ENCODE assay signal across 11 mouse cellular contexts in genomic region chr4:109978858-109979340, GRCm38 (mm10). TPM values are rescaled to one million over a fixed set of nuclear protein-coding genes. Genes with fewer than 3 reads are reported as not detected.
DNase-seq lines count a peak whose midpoint lies in the region; ATAC-seq and TF ChIP-seq lines count a peak whose summit lies in the region.
"Had no signal": no experiment of that assay in that cellular context is flagged by ENCODE, and none has a peak within 500 bp of the region (broad histone marks: within the 10 kb centered on the region; RNA-seq: fewer than 3 reads in every experiment).

No protein-coding gene starts in this region.

- no peaks in the 10 kb centered on the region for H3K36me3 ChIP-seq in hindbrain, embryonic 12.5 days
- no peaks in the 10 kb centered on the region for H3K36me3 ChIP-seq in hindbrain, embryonic 16.5 days (ENCODE audit: control insufficient read depth, insufficient read depth, low read length)
- H3K36me3 ChIP-seq in E14TG2a.4 (ENCODE audit: insufficient read depth, low read length): no peaks in the 10 kb centered on the region
- H3K36me3 ChIP-seq in embryonic facial prominence, embryonic 10.5 days (replicated peaks): no peaks in the 10 kb centered on the region
- H3K36me3 ChIP-seq in hindbrain, embryonic 13.5 days: no peaks in the 10 kb centered on the region
- no peaks in the 10 kb centered on the region for H3K36me3 ChIP-seq in stomach, postnatal 0 days (ENCODE audit: control insufficient read depth, insufficient read depth, low read length)

- 3% methylated on average over 9 of the region's 9 CpGs for WGBS in hindbrain, embryonic 12.5 days
- 2% methylated on average over 9 of the region's 9 CpGs for WGBS in hindbrain, embryonic 16.5 days
- 3% methylated on average over 9 of the region's 9 CpGs for WGBS in embryonic facial prominence, embryonic 10.5 days
- WGBS in hindbrain, embryonic 13.5 days: 1% methylated on average over 9 of the region's 9 CpGs
- WGBS in stomach, postnatal 0 days: 7% methylated on average over 9 of the region's 9 CpGs

- no peaks in the 10 kb centered on the region for H3K9me3 ChIP-seq in hindbrain, embryonic 12.5 days (replicated peaks)
- peaks cover 4% of the 10 kb centered on the region; the same call in 1 of the 2 replicates for H3K9me3 ChIP-seq in hindbrain, embryonic 16.5 days (ENCODE audit: control insufficient read depth, low read length)
- no peaks in the 10 kb centered on the region for H3K9me3 ChIP-seq in E14TG2a.4 (ENCODE audit: low read length)
- peaks cover 4% of the 10 kb centered on the region; the same call in 1 of the 2 replicates for H3K9me3 ChIP-seq in embryonic facial prominence, embryonic 10.5 days
- H3K9me3 ChIP-seq in hindbrain, embryonic 13.5 days: no peaks in the 10 kb centered on the region; the same call in 1 of the 2 replicates
- no peaks in the 10 kb centered on the region for H3K9me3 ChIP-seq in stomach, postnatal 0 days (ENCODE audit: control insufficient read depth, low read length)

- TF ChIP-seq EP300 in stomach, postnatal 0 days (optimal IDR thresholded peaks at IDR 0.05): no peak

- H3K9ac ChIP-seq in hindbrain, embryonic 12.5 days: no peak overlapping the region
- H3K9ac ChIP-seq in hindbrain, embryonic 16.5 days (ENCODE audit: low read depth, low read length): no peak overlapping the region
- no peak overlapping the region for H3K9ac ChIP-seq in hindbrain, embryonic 13.5 days
- H3K9ac ChIP-seq in stomach, postnatal 0 days (ENCODE audit: low read length): no peak overlapping the region

- 0 out of 2 replicates have a peak overlapping the region, but pooled peaks have one; percentile 40 for H3K4me3 ChIP-seq in hindbrain, embryonic 12.5 days
- no peak overlapping the region; the same call in 1 of the 2 replicates for H3K4me3 ChIP-seq in hindbrain, embryonic 16.5 days (ENCODE audit: low read length)
- H3K4me3 ChIP-seq in E14TG2a.4 (replicated peaks; ENCODE audit: low read length): peak overlapping the region; percentile 81
- H3K4me3 ChIP-seq in embryonic facial prominence, embryonic 10.5 days: peak overlapping the region; percentile 60
- 0 out of 2 replicates have a peak overlapping the region, but pooled peaks have one; percentile 33 for H3K4me3 ChIP-seq in hindbrain, embryonic 13.5 days
- H3K4me3 ChIP-seq in stomach, postnatal 0 days (ENCODE audit: low read depth, low read length): no peak overlapping the region; the same call in 1 of the 2 replicates

- no peak for TF ChIP-seq CTCF in E14TG2a.4 (conservative IDR thresholded peaks at IDR 0.05; ENCODE audit: low read length)
- TF ChIP-seq CTCF in stomach, postnatal 0 days (IDR thresholded peaks at IDR 0.05; ENCODE audit: low read depth): no peak

- DNase-seq in embryonic facial prominence, embryonic 10.5 days (ENCODE audit: low spot score): no peak
- no peak for DNase-seq in gastrocnemius, adult 8-10 months (ENCODE audit: low spot score in 2 of 2)
- no peak for DNase-seq in urinary bladder, postnatal 36 days (ENCODE audit: low spot score in 2 of 2)
- DNase-seq in stomach, postnatal 0 days (ENCODE audit: low spot score): no peak
- DNase-seq: liver had no signal

- H3K4me1 ChIP-seq in hindbrain, embryonic 12.5 days: peaks cover 43% of the 10 kb centered on the region
- peaks cover 26% of the 10 kb centered on the region for H3K4me1 ChIP-seq in hindbrain, embryonic 16.5 days (ENCODE audit: control insufficient read depth, insufficient read depth, low read depth, low read length)
- peaks cover 60% of the 10 kb centered on the region for H3K4me1 ChIP-seq in E14TG2a.4 (replicated peaks; ENCODE audit: low read depth, low read length)
- H3K4me1 ChIP-seq in embryonic facial prominence, embryonic 10.5 days: peaks cover 54% of the 10 kb centered on the region
- H3K4me1 ChIP-seq in hindbrain, embryonic 13.5 days (replicated peaks): peaks cover 51% of the 10 kb centered on the region
- no peaks in the 10 kb centered on the region; the same call in 1 of the 2 replicates for H3K4me1 ChIP-seq in stomach, postnatal 0 days (replicated peaks; ENCODE audit: control insufficient read depth, insufficient read depth)

- no peak for ATAC-seq in hindbrain, embryonic 12.5 days (ENCODE audit: low FRiP score)
- no peak for ATAC-seq in hindbrain, embryonic 16.5 days
- ATAC-seq in hindbrain, embryonic 13.5 days (ENCODE audit: low FRiP score): no peak
- no peak for ATAC-seq in stomach, postnatal 0 days (ENCODE audit: low FRiP score, low TSS enrichment)
- ATAC-seq: CD4-positive, CD25-positive, alpha-beta regulatory T cell, adult 4 months had no signal

- H3K27me3 ChIP-seq in hindbrain, embryonic 12.5 days: peaks cover 96% of the 10 kb centered on the region
- peaks cover 65% of the 10 kb centered on the region for H3K27me3 ChIP-seq in hindbrain, embryonic 16.5 days (replicated peaks; ENCODE audit: control insufficient read depth, insufficient read depth, low read length)
- H3K27me3 ChIP-seq in E14TG2a.4 (ENCODE audit: insufficient read depth, low read length): peaks cover 97% of the 10 kb centered on the region
- H3K27me3 ChIP-seq in embryonic facial prominence, embryonic 10.5 days (replicated peaks; ENCODE audit: low read depth, poor library complexity, severe bottlenecking): peaks cover 100% of the 10 kb centered on the region
- peaks cover 98% of the 10 kb centered on the region for H3K27me3 ChIP-seq in hindbrain, embryonic 13.5 days
- H3K27me3 ChIP-seq in stomach, postnatal 0 days (ENCODE audit: control insufficient read depth, insufficient read depth, low read length): peaks cover 59% of the 10 kb centered on the region

- no peak overlapping the region for H3K27ac ChIP-seq in hindbrain, embryonic 12.5 days
- H3K27ac ChIP-seq in hindbrain, embryonic 16.5 days (ENCODE audit: low read depth, low read length): no peak overlapping the region
- peak overlapping the region; percentile 81 for H3K27ac ChIP-seq in embryonic facial prominence, embryonic 10.5 days (replicated peaks)
- no peak overlapping the region for H3K27ac ChIP-seq in hindbrain, embryonic 13.5 days
- H3K27ac ChIP-seq in stomach, postnatal 0 days (replicated peaks): no peak overlapping the region
- H3K27ac ChIP-seq: macrophage had no signal

- H3K4me2 ChIP-seq in hindbrain, embryonic 12.5 days (replicated peaks): peak overlapping the region; percentile 63
- H3K4me2 ChIP-seq in hindbrain, embryonic 16.5 days (ENCODE audit: low read length): no peak overlapping the region; the same call in 1 of the 2 replicates
- no peak overlapping the region for H3K4me2 ChIP-seq in hindbrain, embryonic 13.5 days
- H3K4me2 ChIP-seq in stomach, postnatal 0 days (replicated peaks; ENCODE audit: low read depth): no peak overlapping the region

RNA-seq across cellular contexts. Expression of gene Dmrta2, which starts 1.0 kb away (rescaled TPM):
- 0.20 and 0.21 TPM in 2 replicates for polyA plus RNA-seq in hindbrain, embryonic 12.5 days (2016; fragmentation: Nextera tagmentation; extraction: Ambion mirVana)
- polyA plus RNA-seq in hindbrain, embryonic 16.5 days (2015; fragmentation: Nextera tagmentation; extraction: Ambion mirVana): 0.05 and 0.19 TPM in 2 replicates
- 0.75 and 0.87 TPM in 2 replicates for polyA plus RNA-seq in embryonic facial prominence, embryonic 10.5 days (2016; fragmentation: Nextera tagmentation; extraction: Ambion mirVana)
- polyA plus RNA-seq in hindbrain, embryonic 13.5 days (2015; fragmentation: Nextera tagmentation; extraction: Ambion mirVana): 0.06 and 0.13 TPM in 2 replicates
- total RNA-seq in gastrocnemius, adult 8-10 months (2022): under 1 TPM in 1 of 4 experiments, not detected in 3; 0.15 TPM
- polyA plus RNA-seq in stomach, postnatal 0 days (2015; fragmentation: Nextera tagmentation; extraction: Ambion mirVana): 0.05 TPM in 1 of 2 replicates, not detected in the other
- polyA plus RNA-seq: CD4-positive, CD25-positive, alpha-beta regulatory T cell, adult 4 months had no signal

Comparison
In these comparisons a context has a peak if more than half of its experiments do, and no peak if none do; other contexts are left out.
1. H3K4me3 ChIP-seq: peak in hindbrain, embryonic 12.5 days (single experiment), E14TG2a.4 (single experiment), embryonic facial prominence, embryonic 10.5 days (single experiment) and hindbrain, embryonic 13.5 days (single experiment); none in hindbrain, embryonic 16.5 days (single experiment) and stomach, postnatal 0 days (single experiment).